Mouse (Mus musculus): Measurements from ENCODE around the gene 9330161L09Rik. TPM values are rescaled to one million over a fixed set of nuclear protein-coding genes. Genes with fewer than 3 reads are reported as not detected.

The 9330161L09Rik gene
- polyA plus RNA-seq, 1 experiment, result 1.9 TPM

- Histone ChIP-seq H3K4me3 (ENCODE audit: insufficient read depth, low read length) (no peak overlapping the region), H3K27ac (ENCODE audit: insufficient read depth, low read depth, low read length) (no peak overlapping the region)
Measured at GRCm38 (mm10) chr12:103368777-103369176, 38.8 kb downstream of the 9330161L09Rik start.

GRCm38 (mm10) chr12:103368326-103368669, 39.3 kb downstream of the 9330161L09Rik start:
- Histone ChIP-seq H3K27ac (ENCODE audit: insufficient read depth, low read depth, low read length) (no peak overlapping the region), H3K4me3 (ENCODE audit: insufficient read depth, low read length) (no peak overlapping the region), H3K4me1 (ENCODE audit: control insufficient read depth, insufficient read depth, low read length) (peaks cover 2% of the 10 kb centered on the region; the same call in 1 of the 2 replicates)
- no peak for TF ChIP-seq CTCF (IDR thresholded peaks at IDR 0.05; ENCODE audit: low read depth, low read length)
- TF ChIP-seq POLR2A (IDR thresholded peaks at IDR 0.05; ENCODE audit: borderline replicate concordance, low read depth, low read length), result no peak

More at GRCm38 (mm10) chr12:103368777-103369176, 38.8 kb downstream of the 9330161L09Rik start:
- TF ChIP-seq CTCF (IDR thresholded peaks at IDR 0.05; ENCODE audit: low read depth, low read length), result no peak
- no peak for TF ChIP-seq POLR2A (IDR thresholded peaks at IDR 0.05; ENCODE audit: borderline replicate concordance, low read depth, low read length)
- H3K4me1 ChIP-seq (ENCODE audit: control insufficient read depth, insufficient read depth, low read length), result peaks cover 2% of the 10 kb centered on the region; the same call in 1 of the 2 replicates

- peaks cover 2% of the 10 kb centered on the region; the same call in 1 of the 2 replicates for H3K4me1 ChIP-seq (ENCODE audit: control insufficient read depth, insufficient read depth, low read length)
- H3K27ac ChIP-seq (ENCODE audit: insufficient read depth, low read depth, low read length), result no peak overlapping the region
- H3K4me3 ChIP-seq (ENCODE audit: insufficient read depth, low read length), result no peak overlapping the region
- TF ChIP-seq POLR2A (IDR thresholded peaks at IDR 0.05; ENCODE audit: borderline replicate concordance, low read depth, low read length) (no peak), CTCF (IDR thresholded peaks at IDR 0.05; ENCODE audit: low read depth, low read length) (peak; percentile 91)
Measured at GRCm38 (mm10) chr12:103367620-103368325, 39.8 kb downstream of the 9330161L09Rik start.

GRCm38 (mm10) chr12:103367171-103367570, 40.4 kb downstream of the 9330161L09Rik start:
- Histone ChIP-seq H3K27ac (ENCODE audit: insufficient read depth, low read depth, low read length) (no peak overlapping the region), H3K4me3 (ENCODE audit: insufficient read depth, low read length) (no peak overlapping the region), H3K4me1 (ENCODE audit: control insufficient read depth, insufficient read depth, low read length) (peaks cover 2% of the 10 kb centered on the region; the same call in 1 of the 2 replicates)
- TF ChIP-seq CTCF (IDR thresholded peaks at IDR 0.05; ENCODE audit: low read depth, low read length) (no peak), POLR2A (IDR thresholded peaks at IDR 0.05; ENCODE audit: borderline replicate concordance, low read depth, low read length) (no peak)

GRCm38 (mm10) chr12:103362336-103362735, 45.3 kb downstream of the 9330161L09Rik start:
- no peak for TF ChIP-seq POLR2A (IDR thresholded peaks at IDR 0.05; ENCODE audit: borderline replicate concordance, low read depth, low read length)
- TF ChIP-seq CTCF (IDR thresholded peaks at IDR 0.05; ENCODE audit: low read depth, low read length), result no peak
- H3K27ac ChIP-seq (ENCODE audit: insufficient read depth, low read depth, low read length), result no peak overlapping the region
- H3K4me1 ChIP-seq (ENCODE audit: control insufficient read depth, insufficient read depth, low read length), result no peaks in the 10 kb centered on the region
- no peak overlapping the region for H3K4me3 ChIP-seq (ENCODE audit: insufficient read depth, low read length)

GRCm38 (mm10) chr12:103361539-103362307, 45.9 kb downstream of the 9330161L09Rik start:
- Histone ChIP-seq H3K27ac (ENCODE audit: insufficient read depth, low read depth, low read length) (no peak overlapping the region), H3K4me3 (ENCODE audit: insufficient read depth, low read length) (no peak overlapping the region), H3K4me1 (ENCODE audit: control insufficient read depth, insufficient read depth, low read length) (no peaks in the 10 kb centered on the region)
- TF ChIP-seq POLR2A (IDR thresholded peaks at IDR 0.05; ENCODE audit: borderline replicate concordance, low read depth, low read length) (no peak), CTCF (IDR thresholded peaks at IDR 0.05; ENCODE audit: low read depth, low read length) (no peak)

GRCm38 (mm10) chr12:103360812-103361211, 46.8 kb downstream of the 9330161L09Rik start:
- Histone ChIP-seq H3K4me3 (ENCODE audit: insufficient read depth, low read length) (no peak overlapping the region), H3K27ac (ENCODE audit: insufficient read depth, low read depth, low read length) (no peak overlapping the region), H3K4me1 (ENCODE audit: control insufficient read depth, insufficient read depth, low read length) (no peaks in the 10 kb centered on the region)
- TF ChIP-seq CTCF (IDR thresholded peaks at IDR 0.05; ENCODE audit: low read depth, low read length), result no peak

- H3K4me1 ChIP-seq (ENCODE audit: control insufficient read depth, insufficient read depth, low read length), result no peaks in the 10 kb centered on the region
- no peak overlapping the region for H3K4me3 ChIP-seq (ENCODE audit: insufficient read depth, low read length)
- TF ChIP-seq CTCF (IDR thresholded peaks at IDR 0.05; ENCODE audit: low read depth, low read length) (no peak), POLR2A (IDR thresholded peaks at IDR 0.05; ENCODE audit: borderline replicate concordance, low read depth, low read length) (no peak)
- no peak overlapping the region for H3K27ac ChIP-seq (ENCODE audit: insufficient read depth, low read depth, low read length)
Measured at GRCm38 (mm10) chr12:103358951-103359801, 48.4 kb downstream of the 9330161L09Rik start.

- H3K4me1 ChIP-seq (ENCODE audit: control insufficient read depth, insufficient read depth, low read length), result no peaks in the 10 kb centered on the region
- TF ChIP-seq CTCF (IDR thresholded peaks at IDR 0.05; ENCODE audit: low read depth, low read length), result no peak
- TF ChIP-seq POLR2A (IDR thresholded peaks at IDR 0.05; ENCODE audit: borderline replicate concordance, low read depth, low read length), result no peak
- no peak overlapping the region for H3K27ac ChIP-seq (ENCODE audit: insufficient read depth, low read depth, low read length)
- H3K4me3 ChIP-seq (ENCODE audit: insufficient read depth, low read length), result no peak overlapping the region
Measured at GRCm38 (mm10) chr12:103358216-103358615, 49.4 kb downstream of the 9330161L09Rik start.

Other genes starting within 250 kb of the 9330161L09Rik start
- not detected in 2 replicates for gene Prima1, start 165.7 kb downstream of the 9330161L09Rik start, polyA plus RNA-seq (2012; ENCODE audit: insufficient read depth, insufficient read length, missing spikeins)
- not detected in 2 replicates for gene Fam181a, start 96.8 kb downstream of the 9330161L09Rik start, polyA plus RNA-seq (2012; ENCODE audit: insufficient read depth, insufficient read length, missing spikeins)
- 2.1 TPM in 2 replicates for gene Asb2, start 51.8 kb downstream of the 9330161L09Rik start, polyA plus RNA-seq (2012; ENCODE audit: insufficient read depth, insufficient read length, missing spikeins)
- 3.8 and 5.6 TPM in 2 replicates for gene Otub2, start 19.1 kb downstream of the 9330161L09Rik start, polyA plus RNA-seq (2012; ENCODE audit: insufficient read depth, insufficient read length, missing spikeins)
- gene Ddx24, start 18.0 kb upstream of the 9330161L09Rik start, polyA plus RNA-seq (2012; ENCODE audit: insufficient read depth, insufficient read length, missing spikeins), result 58.7 and 62.6 TPM in 2 replicates
- 93.3 and 100 TPM in 2 replicates for gene Ifi27, start 26.4 kb upstream of the 9330161L09Rik start, polyA plus RNA-seq (2012; ENCODE audit: insufficient read depth, insufficient read length, missing spikeins)
- 1,008 and 1,016 TPM in 2 replicates for gene Ifi27l2a, start 35.9 kb upstream of the 9330161L09Rik start, polyA plus RNA-seq (2012; ENCODE audit: insufficient read depth, insufficient read length, missing spikeins)
- not detected in 2 replicates for gene Ifi27l2b, start 49.4 kb upstream of the 9330161L09Rik start, polyA plus RNA-seq (2012; ENCODE audit: insufficient read depth, insufficient read length, missing spikeins)
- 0.49 TPM in 1 of 2 replicates, not detected in the other for gene Ppp4r4, start 124.5 kb upstream of the 9330161L09Rik start, polyA plus RNA-seq (2012; ENCODE audit: insufficient read depth, insufficient read length, missing spikeins)
- not detected in 2 replicates for gene Serpina10, start 223.6 kb upstream of the 9330161L09Rik start, polyA plus RNA-seq (2012; ENCODE audit: insufficient read depth, insufficient read length, missing spikeins)
- gene Serpina6, start 249.4 kb upstream of the 9330161L09Rik start, polyA plus RNA-seq (2012; ENCODE audit: insufficient read depth, insufficient read length, missing spikeins), result not detected in 2 replicates

Data from bone marrow macrophage, adult 2 months (primary cell).